Mouse (Mus musculus) c-Kit-positive CD71-positive TER-119-positive erythroid progenitor cells, embryonic 14.5 days (primary cell): Measurements from ENCODE around the gene Dync1i2.
A peak's percentile ranks its signal among the peaks of the same experiment; 100 is the strongest.

Experiments used
- DNase-seq: peaks from one replicate; pipeline ENCODE4 v3.0.0-alpha.2; 2013; ENCODE audit warnings: low spot score

Dync1i2 gene

DNA sequence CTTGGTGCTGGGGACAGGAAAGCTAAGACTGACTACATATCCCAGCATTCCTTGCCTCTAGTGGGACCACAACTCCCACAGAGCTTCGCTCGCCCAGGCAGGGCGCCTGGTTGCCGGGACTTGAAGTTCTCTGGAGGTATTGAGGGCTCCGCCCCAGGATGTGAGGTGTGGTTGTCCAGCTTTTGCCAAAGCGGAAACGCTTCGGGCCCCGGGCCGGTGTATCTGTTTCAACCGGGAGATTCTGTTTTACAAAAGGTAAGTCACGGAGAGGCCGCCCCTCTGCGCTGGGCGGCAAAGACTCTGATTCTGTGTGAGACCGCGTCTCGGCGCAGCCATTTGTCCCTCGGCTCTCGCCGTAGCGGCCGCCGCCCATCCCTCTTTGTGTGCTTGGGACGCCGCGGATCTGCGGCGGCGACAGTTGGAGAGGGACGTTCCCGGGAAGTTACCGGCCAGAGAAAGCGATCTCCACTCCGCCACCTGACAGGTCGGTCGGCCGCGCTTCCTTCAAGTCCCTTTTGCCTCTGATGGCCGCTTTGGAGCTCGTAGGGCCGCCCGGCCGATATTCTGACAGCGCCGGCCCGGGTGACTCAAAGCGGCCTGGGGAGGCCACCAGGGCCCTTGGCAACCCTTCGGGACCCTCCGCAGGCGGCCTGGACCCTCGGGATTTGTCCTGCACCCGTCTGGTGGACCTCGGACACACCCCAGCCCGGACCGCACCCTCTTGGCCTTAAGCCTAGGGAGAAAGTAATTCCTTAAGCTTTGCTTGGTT, at the start of gene Dync1i2:
Dync1i2 (plus strand) TSS at position 116 of the 769 bp plus-strand sequence.
- peak; percentile 89 for DNase-seq

GRCm38 (mm10) chr2:71162831-71163621, 48.5 kb upstream of the Dync1i2 start:
- no peak for DNase-seq

DNA sequence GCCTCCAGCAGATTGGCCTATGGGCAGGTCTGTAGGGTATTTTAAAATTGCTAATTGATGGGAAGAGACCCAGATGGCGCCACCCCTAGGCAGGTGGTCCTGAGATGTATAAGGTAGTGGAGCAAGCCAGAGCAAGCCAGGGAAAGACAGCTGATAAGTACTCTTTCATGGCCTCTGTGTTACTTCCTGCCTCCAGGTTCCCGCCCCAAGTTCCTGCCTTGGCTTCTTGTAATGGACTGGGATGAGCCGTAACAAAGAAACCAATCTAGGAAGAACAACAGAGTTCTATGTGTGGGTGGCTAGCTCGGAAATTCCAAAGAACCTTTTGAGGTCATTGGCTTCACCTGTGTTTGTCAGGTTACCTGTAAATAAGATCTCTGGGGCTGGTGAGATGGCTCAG, 44.3 kb upstream of the Dync1i2 start:
- DNase-seq: no peak

GRCm38 (mm10) chr2:71168461-71169021, 43.0 kb upstream of the Dync1i2 start:
- DNase-seq: no peak

GRCm38 (mm10) chr2:71173031-71173430, 38.5 kb upstream of the Dync1i2 start:
- peak; percentile 31 for DNase-seq

GRCm38 (mm10) chr2:71176329-71177249, 34.9 kb upstream of the Dync1i2 start:
- DNase-seq: no peak

DNA sequence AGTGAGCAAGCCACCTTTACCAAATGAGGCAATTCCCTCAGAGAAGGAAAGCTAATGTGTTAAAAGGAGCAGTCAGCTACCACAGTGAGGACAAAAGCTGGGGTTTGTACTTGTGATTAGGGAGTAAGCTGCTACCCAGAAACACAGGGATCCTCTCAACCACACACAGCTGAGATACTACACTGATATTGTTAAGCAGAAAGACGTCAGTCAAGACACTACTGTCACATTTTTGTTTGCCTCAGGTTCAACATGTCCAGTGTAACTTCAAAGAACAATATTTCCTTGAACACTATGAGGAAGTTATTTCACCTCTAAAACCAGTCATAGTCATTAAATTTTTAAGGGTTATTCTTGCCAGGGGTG, 34.3 kb upstream of the Dync1i2 start:
- no peak for DNase-seq

DNA sequence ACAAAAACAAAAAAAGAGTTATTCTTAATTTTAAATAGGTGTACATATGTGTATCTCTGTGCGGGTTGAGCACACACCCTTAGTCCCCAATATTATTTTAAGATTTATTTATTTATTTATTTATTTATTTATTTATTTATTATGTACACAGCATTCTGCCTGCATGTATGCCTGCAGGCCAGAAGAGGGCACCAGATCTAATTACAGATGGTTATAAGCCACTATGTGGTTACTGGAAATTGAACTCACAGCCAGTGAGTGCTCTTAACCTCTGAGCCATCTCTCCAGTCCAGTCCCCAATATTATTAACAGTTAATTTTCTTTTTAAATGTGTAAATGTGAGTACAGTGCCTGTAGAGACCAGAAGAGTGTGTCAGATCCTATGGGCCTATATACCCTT, 33.7 kb upstream of the Dync1i2 start:
- no peak for DNase-seq

DNA sequence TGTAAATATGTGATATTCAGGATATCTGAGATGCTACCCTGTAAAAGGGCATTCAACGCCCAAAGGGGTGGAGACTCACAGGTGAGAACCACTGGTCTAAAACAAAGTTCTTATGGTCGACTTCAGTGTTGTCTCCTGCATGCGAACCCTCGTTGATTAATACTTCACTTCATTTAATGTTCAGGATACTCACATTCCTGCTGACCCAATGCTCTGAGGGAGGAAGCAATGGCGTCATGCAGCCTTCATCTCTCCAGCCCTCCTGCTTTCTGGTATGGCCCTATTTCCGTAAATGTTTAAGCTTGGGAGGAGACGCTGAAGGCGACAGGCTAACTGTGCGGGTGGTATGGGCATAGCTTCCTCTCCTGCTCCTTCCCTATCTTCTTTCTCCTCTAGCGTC, 31.8 kb upstream of the Dync1i2 start:
- DNase-seq: no peak

DNA sequence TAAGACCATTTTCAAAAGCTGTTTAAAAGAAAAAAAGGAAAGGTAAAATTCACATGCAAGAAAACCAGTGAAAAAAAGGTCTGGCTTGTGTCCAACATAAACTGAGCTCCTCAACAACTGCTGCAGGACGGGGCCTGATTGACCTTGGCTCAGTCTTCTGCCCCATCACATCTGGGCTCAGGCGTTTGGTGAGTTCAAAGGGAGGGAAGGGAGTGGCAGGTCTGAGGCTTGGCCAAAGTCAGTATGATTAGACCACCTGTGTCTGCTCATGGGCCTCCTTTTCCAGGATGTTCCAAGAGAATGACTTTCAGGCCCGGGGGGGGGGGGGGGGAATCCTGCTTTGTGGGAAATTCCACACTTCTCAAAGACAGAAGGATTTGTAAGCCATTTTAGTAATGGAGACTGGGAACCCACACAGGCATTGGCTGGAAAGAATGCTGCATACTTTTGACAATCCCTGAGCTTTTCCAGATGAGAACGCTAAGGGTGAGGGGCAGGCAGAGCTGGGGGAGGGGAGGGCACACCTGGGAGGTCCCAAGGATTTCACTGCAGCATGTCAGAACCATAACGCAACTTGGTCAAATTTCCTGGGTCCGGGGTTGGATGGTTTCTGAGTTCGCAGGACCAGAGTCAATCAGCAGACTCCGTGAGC, 30.8 kb upstream of the Dync1i2 start:
- no peak for DNase-seq

GRCm38 (mm10) chr2:71187950-71188349, 23.6 kb upstream of the Dync1i2 start:
- DNase-seq: peak; percentile 56

DNA sequence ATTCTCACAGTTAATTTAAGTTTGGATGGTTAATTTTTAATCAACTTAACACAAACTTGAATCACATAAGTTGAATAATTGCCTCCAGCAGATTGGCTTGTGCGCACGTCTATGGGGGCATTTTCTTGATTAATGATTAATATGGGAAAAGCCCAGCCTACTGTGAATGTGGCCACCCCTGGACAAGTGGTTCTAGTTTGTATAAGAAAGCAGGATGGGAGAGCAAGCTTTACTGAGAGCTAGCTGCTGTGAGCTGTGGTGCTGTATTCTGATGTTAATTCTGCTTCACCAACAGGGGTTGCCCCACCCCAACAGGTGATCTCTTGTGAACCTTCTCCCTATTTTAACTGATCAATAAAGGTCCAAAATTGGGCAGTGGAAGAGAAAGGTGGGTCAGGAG, 22.6 kb upstream of the Dync1i2 start:
- DNase-seq: no peak

GRCm38 (mm10) chr2:71191391-71192194, 19.9 kb upstream of the Dync1i2 start:
- DNase-seq: no peak

GRCm38 (mm10) chr2:71192195-71192807, 19.2 kb upstream of the Dync1i2 start:
- DNase-seq: no peak

DNA sequence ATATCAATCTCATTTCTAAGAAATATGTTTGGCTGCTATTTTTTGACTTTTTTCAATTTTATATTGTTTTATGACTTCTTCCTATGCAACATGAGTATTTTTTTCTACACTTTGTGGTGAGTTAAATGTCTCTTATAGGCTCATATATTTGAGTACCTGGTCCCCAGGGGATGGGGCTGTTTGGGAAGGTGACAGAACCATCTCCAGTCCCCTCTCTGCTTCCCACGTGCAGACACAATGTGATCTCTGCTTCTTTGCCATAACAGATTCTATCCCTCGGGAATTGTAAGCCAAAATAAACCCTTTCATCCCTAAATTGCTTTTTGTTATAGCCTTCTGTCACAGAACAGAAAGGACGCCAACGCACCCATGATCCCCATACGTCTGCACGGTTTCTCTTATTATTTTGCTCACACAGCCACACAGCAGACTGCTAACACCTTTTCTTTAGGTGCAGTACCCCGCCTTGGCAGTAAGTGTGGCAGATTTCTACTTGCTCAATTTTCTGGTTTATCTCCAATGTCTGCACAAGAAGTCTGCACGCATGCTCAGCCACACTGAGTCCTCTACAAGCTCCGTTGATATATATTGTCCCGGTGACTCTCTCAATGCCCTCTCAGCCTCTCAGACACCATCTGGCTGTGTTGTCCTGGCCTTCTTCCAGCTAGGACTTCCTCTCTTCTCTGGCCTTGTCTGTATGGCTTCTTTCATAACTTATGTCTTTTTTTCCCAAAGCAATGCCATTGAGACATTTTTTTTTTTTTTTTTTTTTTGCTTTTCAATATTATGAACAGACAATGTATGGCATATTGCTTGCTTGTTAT, 17.2 kb upstream of the Dync1i2 start:
- no peak for DNase-seq

DNA sequence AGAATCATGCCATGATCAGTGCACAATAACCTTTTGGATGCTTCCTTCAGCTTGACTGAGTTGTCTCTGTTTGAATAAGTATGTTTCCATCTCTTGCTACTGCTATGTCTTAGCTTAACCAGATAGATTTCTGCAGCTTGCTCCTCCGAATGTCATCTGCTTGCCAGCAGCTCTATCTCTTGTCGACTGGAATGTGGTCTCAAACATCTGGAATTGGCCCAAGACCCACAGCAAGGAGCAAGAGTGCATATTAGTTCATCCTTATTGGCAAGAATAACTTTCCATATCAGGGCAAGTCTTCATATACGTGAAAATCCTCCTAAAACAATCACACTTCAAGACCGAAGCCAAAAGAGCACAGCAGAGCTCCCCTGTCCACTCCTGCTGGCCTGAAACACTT, 14.6 kb upstream of the Dync1i2 start:
- DNase-seq: no peak

- no peak for DNase-seq
Measured at GRCm38 (mm10) chr2:71198907-71199306, 12.6 kb upstream of the Dync1i2 start.

DNA sequence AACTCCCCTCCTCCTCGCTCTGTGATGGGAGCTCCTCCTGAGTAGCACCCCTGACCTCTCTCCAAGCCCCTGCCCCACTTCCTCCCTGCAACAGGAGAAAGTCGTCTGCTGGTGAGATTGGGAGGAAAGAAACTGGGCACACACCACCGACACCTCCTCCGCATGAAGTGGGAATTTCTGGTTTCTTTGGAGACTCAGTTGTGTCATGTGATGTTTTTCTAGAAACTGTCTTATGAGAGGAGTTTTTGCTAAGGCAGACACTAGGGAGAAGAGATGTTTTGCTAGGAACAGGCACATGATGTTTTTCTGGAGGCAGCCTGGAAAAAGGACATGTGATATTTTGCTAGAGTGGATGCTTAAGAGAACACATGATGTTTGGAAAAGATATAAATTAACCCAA, 11.0 kb upstream of the Dync1i2 start:
- DNase-seq: no peak

DNA sequence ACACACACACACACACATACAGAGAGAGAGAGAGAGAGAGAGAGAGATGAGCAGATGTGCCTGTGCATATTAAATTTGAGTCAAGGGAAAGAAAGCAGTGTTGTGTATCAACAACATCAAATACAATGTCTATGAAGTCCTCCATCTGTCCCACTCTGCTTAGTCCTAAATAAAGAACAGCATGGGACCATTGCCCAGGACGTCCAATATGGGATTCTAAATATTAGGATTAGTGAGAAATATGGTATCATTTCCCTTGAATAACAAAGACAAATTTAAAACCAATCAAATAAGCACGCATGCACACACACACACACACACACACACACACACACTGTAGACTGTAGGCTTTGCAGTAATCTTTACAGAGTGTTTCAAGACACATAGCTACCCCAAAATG, 9.6 kb upstream of the Dync1i2 start:
- no peak for DNase-seq
